8 mouse cellular contexts compared by ENCODE assay signal in genomic region chr11:21570973-21571372, GRCm38 (mm10). TPM values are rescaled to one million over a fixed set of nuclear protein-coding genes. Genes with fewer than 3 reads are reported as not detected.
DNase-seq lines count a peak whose midpoint lies in the region; ATAC-seq and TF ChIP-seq lines count a peak whose summit lies in the region.

No protein-coding gene starts in this region.

- H3K27me3 ChIP-seq in liver, embryonic 11.5 days (replicated peaks; ENCODE audit: control insufficient read depth, insufficient read depth, low read length): no peaks in the 10 kb centered on the region

- H3K9ac ChIP-seq in liver, embryonic 11.5 days (ENCODE audit: low read depth, low read length): peak overlapping the region; percentile 79

- no peak for TF ChIP-seq CTCF in bone marrow macrophage, adult 2 months (IDR thresholded peaks at IDR 0.05; ENCODE audit: low read depth, low read length)

- peaks cover 47% of the 10 kb centered on the region for H3K4me1 ChIP-seq in bone marrow macrophage, adult 2 months (ENCODE audit: control insufficient read depth, insufficient read depth, low read length)
- H3K4me1 ChIP-seq in liver, embryonic 11.5 days (replicated peaks; ENCODE audit: control insufficient read depth, insufficient read depth, low read length): peaks cover 9% of the 10 kb centered on the region

- no peak overlapping the region; the same call in 1 of the 2 replicates for H3K27ac ChIP-seq in bone marrow macrophage, adult 2 months (ENCODE audit: insufficient read depth, low read depth, low read length)
- no peak overlapping the region for H3K27ac ChIP-seq in liver, embryonic 11.5 days (ENCODE audit: low read depth, low read length)

- peak overlapping the region; percentile 89 for H3K4me3 ChIP-seq in bone marrow macrophage, adult 2 months (ENCODE audit: insufficient read depth, low read length)
- peak overlapping the region; percentile 84 for H3K4me3 ChIP-seq in liver, embryonic 11.5 days (ENCODE audit: low read depth, low read length)

- ATAC-seq in liver, embryonic 11.5 days (replicated peaks; ENCODE audit: low FRiP score): no peak
- no peak for ATAC-seq in activated CD4-positive, CD25-positive, alpha-beta regulatory T cell, adult 4 months

- peaks cover 4% of the 10 kb centered on the region; the same call in 1 of the 2 replicates for H3K36me3 ChIP-seq in liver, embryonic 11.5 days (ENCODE audit: control insufficient read depth, insufficient read depth, low read length)

- H3K4me2 ChIP-seq in liver, embryonic 11.5 days: peak overlapping the region; percentile 83

- no peaks in the 10 kb centered on the region for H3K9me3 ChIP-seq in liver, embryonic 11.5 days (ENCODE audit: control insufficient read depth, low read length)

- peak; percentile 18 to 60 for DNase-seq in heart, adult 9 months (ENCODE audit: low spot score in 2 of 2)
- no peak for DNase-seq in heart, adult 11 months
- peak; percentile 72 to 76 for DNase-seq in frontal cortex, adult 2 months (ENCODE audit: extremely low spot score in 1 of 2, low spot score in 1 of 2)
- peak; percentile 73 for DNase-seq in kidney, adult 9 months
- DNase-seq in liver, embryonic 11.5 days (ENCODE audit: low spot score): no peak
- peak; percentile 26 for DNase-seq in right cerebral cortex, postnatal 25 days

- TF ChIP-seq POLR2A in bone marrow macrophage, adult 2 months (IDR thresholded peaks at IDR 0.05; ENCODE audit: borderline replicate concordance, low read depth, low read length): no peak

- WGBS in liver, embryonic 11.5 days: 10% methylated on average over 10 of the region's 10 CpGs

RNA-seq across cellular contexts. Expression of gene Wdpcp, which starts 1.1 kb away (rescaled TPM):
- polyA plus RNA-seq in bone marrow macrophage, adult 2 months (2012; ENCODE audit: insufficient read depth, insufficient read length, missing spikeins): 4.3 and 7.9 TPM in 2 replicates
- polyA plus RNA-seq in frontal cortex, adult 2 months (2012; rRNA removed): 7.0 and 8.8 TPM in 2 replicates
- polyA plus RNA-seq in liver, embryonic 11.5 days (2014; fragmentation: Nextera tagmentation; extraction: Ambion mirVana): 3.7 and 5.1 TPM in 2 replicates
- under 1 TPM; 0.16 to 0.28 TPM for polyA plus RNA-seq in activated CD4-positive, CD25-positive, alpha-beta regulatory T cell, adult 4 months (2017; shearing (Covaris generic))

RNA-seq across cellular contexts. Expression of gene Mdh1, which starts 1.2 kb away (rescaled TPM):
- 159 and 191 TPM in 2 replicates for polyA plus RNA-seq in bone marrow macrophage, adult 2 months (2012; ENCODE audit: insufficient read depth, insufficient read length, missing spikeins)
- polyA plus RNA-seq in frontal cortex, adult 2 months (2012; rRNA removed): 820 and 931 TPM in 2 replicates
- polyA plus RNA-seq in liver, embryonic 11.5 days (2014; fragmentation: Nextera tagmentation; extraction: Ambion mirVana): 282 and 283 TPM in 2 replicates
- 100 to 1,000 TPM; 387 to 445 TPM for polyA plus RNA-seq in activated CD4-positive, CD25-positive, alpha-beta regulatory T cell, adult 4 months (2017; shearing (Covaris generic))

Comparison
In these comparisons a context has a peak if more than half of its experiments do, and no peak if none do; other contexts are left out.
1. DNase-seq: peak in heart, adult 9 months (2 of 2), frontal cortex, adult 2 months (2 of 2), kidney, adult 9 months (single experiment) and right cerebral cortex, postnatal 25 days (single experiment); none in heart, adult 11 months (single experiment) and liver, embryonic 11.5 days (single experiment).